Mouse (Mus musculus) monocyte, adult 2 months (primary cell): Measurements from ENCODE around the gene Mon1b.

Experiments
- DNase-seq, 2 experiments: peaks; one replicate each; pipeline ENCODE4 v3.0.0; 2022; ENCODE audit warnings: low spot score in 2 of 2, low read depth in 1 of 2

Mon1b gene

GRCm38 (mm10) chr8:113634670-113635591, at the start of gene Mon1b:
Mon1b (plus strand) TSS chr8:113635587.
- peak; percentile 91 to 97 for DNase-seq

- no peak for DNase-seq
Measured at GRCm38 (mm10) chr8:113598401-113598800, 37.0 kb upstream of the Mon1b start.

DNA sequence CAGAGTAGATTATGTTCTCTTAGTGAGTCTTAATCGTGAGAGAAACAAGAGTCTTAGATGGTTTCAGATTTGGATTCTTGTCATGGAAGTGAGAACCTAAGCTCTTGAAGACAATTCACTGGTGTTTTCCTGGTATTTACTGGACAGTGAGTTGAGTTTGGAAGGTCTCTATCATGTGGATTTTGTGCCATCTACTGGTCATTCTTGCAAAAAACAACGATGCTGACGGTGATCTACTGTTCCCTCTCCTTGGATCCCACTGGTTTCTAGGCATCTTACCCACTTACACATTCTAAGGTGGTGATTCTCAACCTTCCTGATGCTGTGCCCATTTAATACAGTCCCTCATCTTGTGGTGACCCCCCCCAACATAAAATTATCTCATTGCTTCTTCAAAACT, 2.8 kb upstream of the Mon1b start:
- DNase-seq = no peak

DNA sequence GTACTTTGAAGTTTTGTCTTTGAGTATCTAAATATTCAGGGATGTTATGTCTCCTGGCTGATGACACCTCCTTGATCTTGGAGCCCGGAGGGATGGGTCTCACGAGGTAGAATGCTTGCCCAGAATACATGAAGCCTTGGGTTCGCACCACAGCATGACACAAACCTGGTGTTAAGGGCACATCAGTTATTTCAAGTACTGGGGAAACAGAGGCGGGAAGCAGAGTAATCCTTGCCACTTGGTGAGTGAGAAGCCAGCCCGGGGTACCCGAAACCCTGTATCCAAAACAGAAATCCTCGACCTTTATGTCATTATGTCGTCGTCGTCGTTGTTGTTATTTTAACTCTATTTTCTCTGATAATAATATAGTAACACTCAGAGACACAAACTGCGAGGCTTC, 1.2 kb upstream of the Mon1b start:
- no peak for DNase-seq

- DNase-seq = peak in 1 of 2 experiments; percentile 82
Measured at GRCm38 (mm10) chr8:113635592-113636279, 349 bp downstream of the Mon1b start.

- DNase-seq = no peak
Measured at GRCm38 (mm10) chr8:113636280-113636628, 867 bp downstream of the Mon1b start.

GRCm38 (mm10) chr8:113640357-113640756, 5.0 kb downstream of the Mon1b start:
- no peak for DNase-seq

DNA sequence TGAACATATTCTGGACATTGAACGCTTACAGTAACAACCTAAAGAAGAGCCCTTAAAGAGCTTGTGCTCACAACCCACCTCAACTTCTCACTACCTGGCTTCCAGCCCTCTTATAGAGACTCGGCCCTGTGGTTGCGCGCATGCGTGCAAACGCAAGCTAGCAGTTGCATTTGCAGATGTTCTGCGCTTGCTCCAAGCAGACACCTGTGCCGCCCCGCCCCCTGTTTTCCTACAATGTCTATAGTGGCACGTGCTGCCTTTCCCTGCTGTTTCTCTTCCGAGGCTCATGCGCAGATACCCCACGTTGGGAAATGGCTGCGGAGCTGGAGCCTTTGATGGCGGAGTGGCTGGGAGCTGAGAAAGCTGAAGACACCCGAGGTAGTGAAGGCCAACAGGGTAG, 7.5 kb downstream of the Mon1b start, which contains the start of gene Syce1l:
Gene Syce1l (plus strand): TSS at position 288 of the 400 bp plus-strand sequence.
- no peak for DNase-seq

- DNase-seq = no peak
Measured at GRCm38 (mm10) chr8:113643479-113644210, 8.3 kb downstream of the Mon1b start.

DNA sequence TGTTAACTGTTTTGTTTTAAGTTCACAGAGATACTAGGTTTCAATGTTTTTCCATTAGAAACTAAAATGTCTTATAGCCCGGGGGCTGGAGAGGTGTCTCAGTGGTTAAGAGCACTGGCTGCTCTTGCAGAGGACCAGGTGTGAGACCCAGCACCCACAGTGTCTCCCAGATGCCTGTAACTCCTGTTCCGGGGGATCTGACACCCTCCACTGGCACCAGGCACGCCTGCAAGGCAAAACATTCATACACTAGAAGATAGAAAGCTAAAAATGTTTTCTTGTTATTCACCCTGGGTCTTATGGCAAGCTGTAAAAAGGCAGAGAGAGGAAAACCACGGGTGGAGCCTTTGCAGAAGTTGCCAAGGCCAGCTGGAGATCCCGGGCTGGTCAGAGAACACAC, 9.8 kb downstream of the Mon1b start:
- DNase-seq = no peak

DNA sequence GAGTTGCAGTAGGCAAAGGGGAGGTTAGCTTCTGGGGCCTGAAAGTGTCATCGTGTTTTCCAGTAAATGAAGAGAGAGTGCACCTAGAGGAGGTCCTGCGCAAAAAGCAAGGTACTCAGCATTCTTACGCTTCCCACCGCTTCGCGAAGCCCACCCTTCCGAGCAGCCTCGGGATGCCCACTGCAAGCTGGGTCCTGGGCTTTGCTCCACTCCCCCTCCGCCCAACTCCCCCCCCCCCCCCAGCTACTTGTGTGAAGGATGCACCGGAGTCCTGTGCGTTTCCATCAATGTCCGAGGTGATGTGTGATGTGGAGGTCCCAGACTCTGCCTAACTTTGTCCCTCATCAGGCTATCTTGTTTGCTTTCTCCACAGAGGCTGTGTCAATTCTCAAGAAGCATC, 17.1 kb downstream of the Mon1b start:
- DNase-seq = no peak

DNA sequence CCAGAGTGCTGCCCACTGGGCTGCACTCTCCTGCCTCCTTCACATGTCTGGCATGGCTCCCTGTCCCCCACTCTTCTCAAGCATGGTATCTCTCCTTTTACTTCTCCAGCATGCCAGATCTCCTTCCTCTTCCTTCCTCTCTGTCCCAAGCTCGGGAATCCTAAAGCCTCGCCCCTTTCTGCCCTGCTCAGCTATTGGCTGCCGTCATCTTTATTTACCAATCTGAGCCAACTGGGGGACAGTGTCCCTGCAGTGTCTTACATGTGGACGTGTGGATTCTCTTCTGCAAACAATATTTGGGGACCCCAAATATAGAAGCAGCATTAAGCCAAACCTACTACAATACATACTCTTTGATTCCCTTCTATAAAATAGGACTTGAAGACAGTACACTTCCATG, 17.8 kb downstream of the Mon1b start:
- DNase-seq = no peak

DNA sequence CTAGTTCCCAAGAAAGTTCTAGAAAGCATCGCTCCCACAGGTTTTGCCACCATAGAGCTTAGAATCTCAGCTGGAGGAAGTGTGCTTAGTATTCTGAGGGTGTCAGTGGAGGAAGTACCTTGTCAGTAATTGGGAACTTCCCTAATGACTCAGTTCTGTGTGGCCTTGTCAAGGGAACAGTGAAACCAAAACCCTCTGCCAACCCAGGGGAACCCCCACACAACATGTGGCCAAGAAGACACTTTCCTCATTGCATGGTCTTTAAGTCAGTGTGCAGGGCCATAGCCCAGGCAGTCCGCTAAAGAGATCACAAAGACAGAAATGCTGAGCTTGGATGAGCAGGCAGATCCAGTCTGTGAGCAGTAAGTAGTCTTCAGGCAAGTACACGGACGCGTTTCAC, 20.8 kb downstream of the Mon1b start:
- DNase-seq = peak; percentile 48 to 67

DNA sequence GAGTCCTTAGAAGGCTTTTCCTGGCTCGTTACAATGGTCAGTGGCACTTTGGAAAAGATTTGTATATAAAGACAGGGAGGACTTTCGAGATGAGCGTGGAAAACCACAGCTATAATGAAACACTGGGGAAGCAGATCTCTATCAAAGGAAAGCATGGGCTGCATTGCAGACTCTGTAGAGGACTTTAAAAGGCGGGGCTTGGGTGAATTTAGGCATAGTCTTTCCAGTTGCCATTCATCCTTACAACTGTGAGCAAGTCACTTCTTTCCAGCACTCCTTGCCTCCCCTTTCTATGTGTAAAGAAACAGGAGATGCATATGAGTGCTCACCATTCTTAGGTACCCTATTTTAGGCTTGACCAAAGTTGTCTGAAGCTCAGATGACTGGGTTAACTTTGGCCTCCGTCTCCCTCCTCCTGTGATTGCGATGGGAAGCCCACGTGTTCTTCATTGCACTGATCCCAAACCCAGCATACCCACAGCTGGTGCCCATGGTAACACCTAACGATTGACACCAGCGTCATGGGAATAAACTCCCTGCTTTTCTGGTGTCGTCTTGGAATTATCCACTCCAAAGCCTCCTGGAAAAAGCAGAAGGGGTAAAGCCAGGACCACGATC, 21.4 kb downstream of the Mon1b start:
- DNase-seq = no peak

DNA sequence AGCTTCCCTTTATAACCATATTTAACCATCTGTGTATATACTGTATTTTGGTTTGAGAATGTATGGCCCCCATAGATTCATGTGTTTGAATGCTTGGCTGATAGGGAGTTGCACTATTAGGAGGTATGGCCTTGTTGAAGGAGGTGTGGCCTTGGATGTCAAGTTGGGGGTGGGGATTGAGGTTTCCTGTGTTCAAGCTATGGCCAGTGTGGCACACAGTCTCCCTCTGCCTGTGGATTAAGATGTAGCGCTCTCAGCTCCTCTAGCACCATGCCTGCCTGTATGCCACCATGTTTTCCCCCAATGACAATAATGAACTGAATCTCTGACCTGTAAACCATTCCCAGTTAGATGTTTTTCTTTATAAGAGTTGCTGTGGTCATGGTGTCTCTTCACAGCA, 24.7 kb downstream of the Mon1b start:
- DNase-seq = no peak

GRCm38 (mm10) chr8:113664544-113664943, 29.2 kb downstream of the Mon1b start:
- peak in 1 of 2 experiments; percentile 41 for DNase-seq

GRCm38 (mm10) chr8:113665036-113665435, 29.6 kb downstream of the Mon1b start:
- no peak for DNase-seq

DNA sequence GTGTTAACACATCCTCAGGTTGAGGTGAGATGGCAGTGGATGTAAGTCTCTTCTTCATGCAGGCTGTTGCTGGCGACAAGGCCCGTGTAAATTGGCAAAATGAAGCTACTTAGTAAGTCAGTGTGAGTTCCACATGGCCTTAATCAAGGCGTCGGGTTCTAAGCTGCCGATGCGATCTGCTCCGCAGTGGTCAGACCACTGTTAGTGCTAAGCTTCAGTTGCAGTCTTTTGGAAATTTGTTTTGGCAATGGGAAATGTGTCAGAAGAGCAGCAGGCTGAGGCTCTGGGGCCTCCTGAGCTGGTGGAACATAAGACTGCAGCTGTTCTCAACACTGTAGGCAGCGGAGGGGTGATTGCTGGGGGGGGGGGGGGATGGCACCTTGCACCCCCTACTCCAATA, 30.6 kb downstream of the Mon1b start:
- no peak for DNase-seq

DNA sequence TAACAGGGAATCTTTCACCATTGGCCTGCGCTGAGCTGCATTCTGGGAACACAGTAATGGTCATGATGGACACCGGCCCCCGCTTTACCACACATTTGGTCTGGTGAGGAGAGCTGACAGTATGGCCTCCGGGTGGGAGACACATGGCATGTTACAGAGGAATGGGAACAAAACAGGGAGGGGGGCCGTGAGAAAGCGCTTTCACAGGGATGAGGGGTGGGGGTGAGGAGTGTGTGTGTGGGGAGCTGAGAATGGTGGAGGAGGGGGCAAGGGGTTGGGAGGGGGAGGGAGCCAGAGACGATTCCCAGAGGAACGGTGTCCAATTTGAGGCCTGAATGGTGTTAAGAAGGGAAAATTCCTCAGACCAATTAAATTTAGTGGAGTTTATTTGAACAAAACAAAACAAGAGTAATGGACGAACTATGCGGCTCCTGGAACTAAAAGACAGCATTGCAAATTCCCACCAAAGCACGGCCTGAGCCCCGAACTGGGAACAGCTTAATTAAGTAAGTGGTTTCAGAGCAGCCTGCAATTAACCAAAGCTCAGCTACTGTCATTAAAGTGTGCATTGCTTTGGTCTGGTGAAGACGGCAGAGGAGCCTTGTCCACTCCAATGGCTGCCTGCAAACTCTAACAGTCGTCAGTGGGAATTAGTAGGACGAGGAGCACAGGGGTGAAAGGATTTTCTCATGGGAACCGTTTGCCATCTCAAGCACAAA, 31.5 kb downstream of the Mon1b start:
- no peak for DNase-seq

GRCm38 (mm10) chr8:113669924-113670323, 34.5 kb downstream of the Mon1b start:
- no peak for DNase-seq
